Mouse (Mus musculus) kidney, postnatal 0 days (tissue): ENCODE data around the gene Grm4. TPM values are rescaled to one million over a fixed set of nuclear protein-coding genes. Genes with fewer than 3 reads are reported as not detected.

Experiments used
- ATAC-seq: fragments of 200-750 bp; cut with Nextera tagmentation; replicated peaks from 2 replicates; pipeline ENCODE4 v1.8.0; 2017; ENCODE audit warnings: low read depth, moderate number of reproducible peaks, moderate TSS enrichment, moderate library complexity; ENCODE audit not compliant: low FRiP score
- DNase-seq: peaks from one replicate; pipeline ENCODE4 v3.0.0-alpha.2; 2016; ENCODE audit warnings: low spot score
- H3K27ac ChIP-seq: fragments of 300-500 bp; sonication (generic); 2 replicates; pipeline ENCODE4 v1.5.1; 2014; ENCODE audit warnings: mild to moderate bottlenecking
- H3K27me3 ChIP-seq: fragments of 300-500 bp; sonication (generic); 2 replicates; pipeline ENCODE4 v1.6.1; 2014; ENCODE audit warnings: low read length, mixed read lengths; ENCODE audit not compliant: insufficient read depth
- H3K36me3 ChIP-seq: fragments of 300-500 bp; sonication (generic); 2 replicates; pipeline ENCODE4 v1.6.1; 2014; ENCODE audit warnings: low read length, mixed read lengths; ENCODE audit not compliant: insufficient read depth
- H3K4me1 ChIP-seq: fragments of 300-500 bp; sonication (generic); replicated peaks from 2 replicates; pipeline ENCODE4 v1.6.1; 2014; ENCODE audit warnings: antibody characterized with exemption, low read length, mixed read lengths; ENCODE audit not compliant: insufficient read depth
- H3K4me2 ChIP-seq: fragments of 300-500 bp; sonication (generic); 2 replicates; pipeline ENCODE4 v1.6.1; 2014; ENCODE audit warnings: mild to moderate bottlenecking, low read length, moderate library complexity, mixed read lengths
- H3K4me3 ChIP-seq: fragments of 300-500 bp; sonication (generic); replicated peaks from 2 replicates; pipeline ENCODE4 v1.5.1; 2014; ENCODE audit warnings: low read depth, low read length
- H3K9ac ChIP-seq: fragments of 300-500 bp; sonication (generic); 2 replicates; pipeline ENCODE4 v1.6.1; 2014; ENCODE audit warnings: low read depth, low read length
- H3K9me3 ChIP-seq: fragments of 300-500 bp; sonication (generic); replicated peaks from 2 replicates; pipeline ENCODE4 v1.6.1; 2016; ENCODE audit warnings: low read length, inconsistent platforms, mixed read lengths
- CTCF ChIP-seq: IDR thresholded peaks from 2 replicates; pipeline ENCODE4 v1.5.1; 2016; ENCODE audit warnings: antibody characterized with exemption, low read depth, mild to moderate bottlenecking, moderate library complexity
- whole genome bisulfite sequencing: fragments of 180-500 bp; shearing (Covaris S2); extraction: QIAGEN DNeasy Blood & Tissue Kit; methylation state at CpG from one replicate; pipeline ENCODE4 v1.1.7; 2014; 5-methylcytosine and 5-hydroxymethylcytosine counted together
- polyA plus RNA-seq: library from polyadenylated mRNA; unstranded; fragments of >200 nt; fragmentation: Nextera tagmentation; extraction: Ambion mirVana; gene quantifications from 2 replicates; pipeline ENCODE4 v1.2.1, GENCODE M21; 2015

Grm4 gene
- polyA plus RNA-seq, 1 experiment from 2014 or later = 1.3 TPM

DNA sequence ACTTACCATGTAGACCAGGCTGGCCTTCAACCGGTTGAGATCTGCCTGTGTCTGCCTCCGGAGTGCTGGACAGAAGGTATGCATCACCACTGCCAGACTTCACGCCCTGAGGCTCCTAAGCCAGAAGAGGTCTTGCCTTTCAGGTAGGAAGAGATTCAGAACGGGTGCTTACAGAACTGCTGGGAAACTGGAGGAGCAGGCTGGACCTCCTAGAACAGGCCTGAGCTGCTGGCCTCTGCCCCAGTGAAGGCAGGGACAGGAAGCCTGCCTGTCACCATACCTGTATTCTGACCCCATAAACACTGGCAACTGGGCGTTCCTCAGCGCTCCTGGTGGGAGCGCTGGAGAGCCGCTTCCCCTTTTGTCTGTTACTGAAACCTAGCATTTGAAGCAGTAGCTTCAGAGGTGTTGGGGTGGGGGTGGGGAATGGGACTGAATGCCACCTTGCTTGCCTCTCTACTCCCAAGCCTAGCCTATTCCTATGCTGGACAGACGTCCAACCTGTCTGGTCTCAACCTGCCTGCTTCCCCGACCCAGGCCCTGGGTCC lies 30.3 kb upstream of the Grm4 start:
- H3K4me2 ChIP-seq = no peak overlapping the region
- H3K9ac ChIP-seq = no peak overlapping the region
- TF ChIP-seq CTCF = no peak
- WGBS = 66% methylated on average over 10 of the region's 10 CpGs
- no peak for ATAC-seq
- DNase-seq = no peak
- H3K27ac ChIP-seq = no peak overlapping the region
- no peaks in the 10 kb centered on the region for H3K9me3 ChIP-seq
- H3K36me3 ChIP-seq = no peaks in the 10 kb centered on the region
- H3K4me1 ChIP-seq = peaks cover 16% of the 10 kb centered on the region; the same call in 1 of the 2 replicates
- H3K27me3 ChIP-seq = no peaks in the 10 kb centered on the region
- no peak overlapping the region for H3K4me3 ChIP-seq

GRCm38 (mm10) chr17:27549234-27549633 lies 28.0 kb upstream of the Grm4 start:
- no peak overlapping the region for H3K9ac ChIP-seq
- H3K36me3 ChIP-seq = no peaks in the 10 kb centered on the region
- H3K9me3 ChIP-seq = no peaks in the 10 kb centered on the region
- WGBS = 53% methylated on average over 8 of the region's 8 CpGs
- no peak for TF ChIP-seq CTCF
- ATAC-seq (no peak), DNase-seq (no peak)
- H3K27me3 ChIP-seq = no peaks in the 10 kb centered on the region
- H3K4me2 ChIP-seq = no peak overlapping the region
- H3K4me1 ChIP-seq = 0 out of 2 replicates have a peak, but pooled peaks cover 5% of the 10 kb centered on the region
- H3K4me3 ChIP-seq = no peak overlapping the region
- no peak overlapping the region for H3K27ac ChIP-seq

- Histone ChIP-seq H3K36me3 (no peaks in the 10 kb centered on the region), H3K27ac (no peak overlapping the region), H3K4me1 (0 out of 2 replicates have a peak, but pooled peaks cover 5% of the 10 kb centered on the region), H3K27me3 (no peaks in the 10 kb centered on the region), H3K9ac (no peak overlapping the region), H3K9me3 (no peaks in the 10 kb centered on the region), H3K4me3 (no peak overlapping the region), H3K4me2 (no peak overlapping the region)
- no peak for DNase-seq
- no peak for TF ChIP-seq CTCF
- WGBS = 54% methylated on average over 9 of the region's 9 CpGs
- peak; percentile 30; the same call in 1 of the 2 replicates for ATAC-seq
Measured at GRCm38 (mm10) chr17:27547253-27547868, 26.2 kb upstream of the Grm4 start.

GRCm38 (mm10) chr17:27546574-27547085 lies 25.4 kb upstream of the Grm4 start:
- Histone ChIP-seq H3K36me3 (no peaks in the 10 kb centered on the region), H3K4me3 (no peak overlapping the region), H3K9me3 (no peaks in the 10 kb centered on the region), H3K27me3 (no peaks in the 10 kb centered on the region), H3K4me1 (0 out of 2 replicates have a peak, but pooled peaks cover 5% of the 10 kb centered on the region), H3K9ac (no peak overlapping the region), H3K4me2 (no peak overlapping the region), H3K27ac (no peak overlapping the region)
- ATAC-seq (no peak), DNase-seq (no peak)
- WGBS = 74% methylated on average over 7 of the region's 7 CpGs
- no peak for TF ChIP-seq CTCF

GRCm38 (mm10) chr17:27545991-27546390 lies 24.8 kb upstream of the Grm4 start:
- Histone ChIP-seq H3K4me1 (0 out of 2 replicates have a peak, but pooled peaks cover 5% of the 10 kb centered on the region), H3K9me3 (no peaks in the 10 kb centered on the region), H3K4me3 (no peak overlapping the region), H3K27ac (no peak overlapping the region), H3K9ac (no peak overlapping the region), H3K36me3 (no peaks in the 10 kb centered on the region), H3K4me2 (no peak overlapping the region), H3K27me3 (no peaks in the 10 kb centered on the region)
- DNase-seq (no peak), ATAC-seq (no peak)
- 49% methylated on average over 12 of the region's 12 CpGs for WGBS
- TF ChIP-seq CTCF = no peak

DNA sequence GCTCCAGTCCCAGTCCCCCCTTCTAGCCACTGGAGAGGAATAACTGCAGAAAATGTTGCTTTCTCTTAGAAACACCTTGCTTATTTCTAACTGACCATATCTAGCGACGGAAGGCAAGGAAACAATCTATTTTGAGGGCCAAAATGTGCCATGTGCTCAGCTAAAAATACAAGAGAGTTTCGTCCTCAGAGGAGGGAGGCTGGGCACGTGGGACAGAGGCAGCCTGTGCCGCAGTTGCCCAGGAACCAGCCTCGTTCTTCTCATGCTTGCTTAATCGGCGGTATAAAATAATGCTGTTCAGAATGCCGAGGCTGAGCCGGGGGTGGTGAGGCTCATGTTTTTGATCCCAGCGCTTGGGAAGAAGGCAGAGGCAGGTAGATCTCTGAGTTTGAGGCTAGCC lies 23.3 kb upstream of the Grm4 start:
- no peaks in the 10 kb centered on the region for H3K36me3 ChIP-seq
- H3K4me1 ChIP-seq = 0 out of 2 replicates have a peak, but pooled peaks cover 5% of the 10 kb centered on the region
- H3K27ac ChIP-seq = no peak overlapping the region
- WGBS = 87% methylated on average over 11 of the region's 11 CpGs
- no peaks in the 10 kb centered on the region for H3K9me3 ChIP-seq
- no peak overlapping the region for H3K4me2 ChIP-seq
- no peaks in the 10 kb centered on the region for H3K27me3 ChIP-seq
- DNase-seq (no peak), ATAC-seq (no peak)
- no peak overlapping the region for H3K4me3 ChIP-seq
- no peak for TF ChIP-seq CTCF
- H3K9ac ChIP-seq = no peak overlapping the region
